Mouse (Mus musculus): ENCODE data around the gene Tns4. TPM values are rescaled to one million over a fixed set of nuclear protein-coding genes. Genes with fewer than 3 reads are reported as not detected.

Tns4 gene
- total RNA-seq, 2 experiments from 2014 or later: not detected

GRCm38 (mm10) chr11:99023500-99024467 is 65.3 kb downstream of the Tns4 start, which contains the start of gene Top2a:
TSS of gene Top2a (minus strand) at chr11:99024189.
- DNase-seq (ENCODE audit: extremely low spot score in 1 of 2, low spot score in 1 of 2): peak; percentile 87 to 91

- DNase-seq (ENCODE audit: extremely low spot score in 1 of 2, low spot score in 1 of 2): no peak
Measured at GRCm38 (mm10) chr11:99023094-99023493, 66.0 kb downstream of the Tns4 start.

- DNase-seq (ENCODE audit: extremely low spot score in 1 of 2, low spot score in 1 of 2): no peak
Measured at GRCm38 (mm10) chr11:99022384-99022933, 66.6 kb downstream of the Tns4 start.

GRCm38 (mm10) chr11:99019844-99020243 is 69.3 kb downstream of the Tns4 start:
- DNase-seq (ENCODE audit: extremely low spot score in 1 of 2, low spot score in 1 of 2): no peak

Other genes with a start within 250 kb of the Tns4 start
- gene Wipf2, start 225.7 kb downstream of the Tns4 start, total RNA-seq (2021): 10 to 100 TPM; 57.2 to 61.4 TPM
- under 1 TPM; 0.54 to 0.94 TPM for gene Cdc6, start 181.5 kb downstream of the Tns4 start, total RNA-seq (2021)
- gene Rara, start 161.5 kb downstream of the Tns4 start, total RNA-seq (2021): 10 to 100 TPM; 17.0 to 17.7 TPM
- 1 to 10 TPM; 1.5 to 2.3 TPM for gene Gjd3, start 106.3 kb downstream of the Tns4 start, total RNA-seq (2021)
- gene Top2a, start 65.1 kb downstream of the Tns4 start, total RNA-seq (2021): 1 to 10 TPM; 2.5 to 4.5 TPM
- 10 to 100 TPM; 86.1 to 94.9 TPM for gene Igfbp4, start 48.1 kb downstream of the Tns4 start, total RNA-seq (2021)
- gene Ccr7, start 65.8 kb upstream of the Tns4 start, total RNA-seq (2021): not detected
- 10 to 100 TPM; 51.8 to 59.7 TPM for gene Smarce1, start 141.7 kb upstream of the Tns4 start, total RNA-seq (2021)
- gene Krt222, start 154.8 kb upstream of the Tns4 start, total RNA-seq (2021): 10 to 100 TPM; 26.5 to 27.3 TPM
- gene Krt24, start 196.0 kb upstream of the Tns4 start, total RNA-seq (2021): not detected
- not detected for gene Krt25, start 233.6 kb upstream of the Tns4 start, total RNA-seq (2021)
- gene Krt26, start 248.7 kb upstream of the Tns4 start, total RNA-seq (2021): not detected

All from layer of hippocampus, postnatal 25 days (tissue).